Mouse (Mus musculus) CH12.LX (cell line): Measurements from ENCODE around the gene Pycr2. TPM values are rescaled to one million over a fixed set of nuclear protein-coding genes. Genes with fewer than 3 reads are reported as not detected.

Source experiments
- DNase-seq: peaks from one replicate; pipeline ENCODE4 v3.0.0-alpha.2; 2013; ENCODE audit errors: extremely low read depth
- H3K27ac ChIP-seq: 2 replicates; pipeline ENCODE4 v1.5.1; 2012; ENCODE audit warnings: low read depth, mild to moderate bottlenecking, control low read depth, moderate library complexity; ENCODE audit not compliant: insufficient read depth
- H3K27me3 ChIP-seq: replicated peaks from 2 replicates; pipeline ENCODE3; 2012; ENCODE audit warnings: inconsistent platforms
- H3K36me3 ChIP-seq, 2 experiments: replicated peaks in 1 of 2; 2 replicates each; pipeline versions ENCODE3 to v1.6.1; 2012; ENCODE audit warnings: inconsistent platforms in 1 of 2, low read length in 1 of 2, mild to moderate bottlenecking in 1 of 2, mixed read lengths in 1 of 2, moderate library complexity in 1 of 2; ENCODE audit not compliant: control insufficient read depth in 1 of 2, insufficient read depth in 1 of 2
- H3K4me1 ChIP-seq, 2 experiments: 2 replicates each; pipeline ENCODE4 v1.6.1; 2012; ENCODE audit warnings: inconsistent platforms in 1 of 2, moderate library complexity in 1 of 2; ENCODE audit not compliant: insufficient read depth in 2 of 2, control insufficient read depth in 1 of 2
- H3K4me2 ChIP-seq: 2 replicates; pipeline ENCODE4 v1.6.1; 2012; ENCODE audit warnings: low read depth, mild to moderate bottlenecking, control low read depth; ENCODE audit not compliant: poor library complexity, insufficient read depth, severe bottlenecking
- H3K4me3 ChIP-seq, 3 experiments: fragments of 150-350 bp in 1 of 3; sonication (generic) in 1 of 3; replicated peaks in 1 of 3; 2 replicates each; pipeline versions ENCODE3 to v1.5.1; 2011 to 2012; ENCODE audit warnings: low read depth in 2 of 3, low read length in 2 of 3, mild to moderate bottlenecking in 2 of 3, moderate library complexity in 2 of 3, control low read depth in 1 of 3, improper control_type of control experiment in 1 of 3, inconsistent platforms in 1 of 3, mixed read lengths in 1 of 3; ENCODE audit not compliant: poor library complexity in 1 of 3
- H3K79me2 ChIP-seq: replicated peaks from 2 replicates; pipeline ENCODE4 v1.6.1; 2012; ENCODE audit warnings: mild to moderate bottlenecking, moderate library complexity; ENCODE audit not compliant: control insufficient read depth, poor library complexity, insufficient read depth, severe bottlenecking; ENCODE audit errors: extremely low read depth
- H3K9ac ChIP-seq: 2 replicates; pipeline ENCODE4 v1.6.1; 2012; ENCODE audit warnings: low read depth, mild to moderate bottlenecking, control low read depth, moderate library complexity; ENCODE audit not compliant: insufficient read depth
- H3K9me3 ChIP-seq: replicated peaks from 2 replicates; pipeline ENCODE3; 2012; ENCODE audit warnings: low read length, inconsistent platforms, mixed read lengths
- CTCF ChIP-seq, 2 experiments: IDR thresholded peaks in 1 of 2; conservative IDR thresholded peaks in 1 of 2; 2 replicates each; pipeline ENCODE4 v1.5.1; 2011 to 2012; ENCODE audit warnings: low read depth in 2 of 2, low read length in 2 of 2, improper control_type of control experiment in 1 of 2, inconsistent platforms in 1 of 2, mild to moderate bottlenecking in 1 of 2, moderate library complexity in 1 of 2
- E2F4 ChIP-seq: IDR thresholded peaks from 2 replicates; pipeline ENCODE4 v1.6.1; 2011; ENCODE audit warnings: low read depth, low read length, improper control_type of control experiment; ENCODE audit not compliant: insufficient replicate concordance
- ELF1 ChIP-seq: IDR thresholded peaks from 2 replicates; pipeline ENCODE4 v1.6.1; 2014; ENCODE audit warnings: low read depth, mild to moderate bottlenecking, inconsistent platforms, low read length, improper control_type of control experiment
- EP300 ChIP-seq: IDR thresholded peaks from 2 replicates; pipeline ENCODE4 v1.6.1; 2011; ENCODE audit warnings: low read length, improper control_type of control experiment
- HCFC1 ChIP-seq: IDR thresholded peaks from 2 replicates; pipeline ENCODE4 v1.6.1; 2012; ENCODE audit warnings: low read depth, mild to moderate bottlenecking, inconsistent platforms, low read length, improper control_type of control experiment
- IRF4 ChIP-seq: IDR thresholded peaks from 2 replicates; pipeline ENCODE4 v1.6.1; 2014; ENCODE audit warnings: low read depth, mild to moderate bottlenecking, inconsistent platforms, low read length, improper control_type of control experiment
- KAT2A ChIP-seq: IDR thresholded peaks from 2 replicates; pipeline ENCODE4 v1.6.1; 2012; ENCODE audit warnings: low read length, improper control_type of control experiment, inconsistent platforms; ENCODE audit not compliant: insufficient replicate concordance
- MAFK ChIP-seq: IDR thresholded peaks from 2 replicates; pipeline ENCODE4 v1.6.1; 2011; ENCODE audit warnings: low read length, improper control_type of control experiment; ENCODE audit not compliant: insufficient replicate concordance
- MAZ ChIP-seq: IDR thresholded peaks from 2 replicates; pipeline ENCODE4 v1.6.1; 2012; ENCODE audit warnings: low read depth, mild to moderate bottlenecking, inconsistent platforms, low read length, improper control_type of control experiment, moderate library complexity
- MXI1 ChIP-seq: IDR thresholded peaks from 2 replicates; pipeline ENCODE4 v1.6.1; 2011; ENCODE audit warnings: mild to moderate bottlenecking, low read depth, low read length, improper control_type of control experiment
- MYC ChIP-seq: IDR thresholded peaks from 2 replicates; pipeline ENCODE4 v1.6.1; 2011; ENCODE audit warnings: low read depth, mild to moderate bottlenecking, improper control_type of control experiment, low read length
- NELFE ChIP-seq: IDR thresholded peaks from 2 replicates; pipeline ENCODE4 v1.6.1; 2011; ENCODE audit warnings: low read depth, low read length, improper control_type of control experiment
- POLR2A ChIP-seq: IDR thresholded peaks from 2 replicates; pipeline ENCODE4 v1.6.1; 2011; ENCODE audit warnings: low read depth, mild to moderate bottlenecking, improper control_type of control experiment, low read length
- SIN3A ChIP-seq: IDR thresholded peaks from 2 replicates; pipeline ENCODE4 v1.6.1; 2012; ENCODE audit warnings: low read length, improper control_type of control experiment, inconsistent platforms
- SMC3 ChIP-seq: IDR thresholded peaks from 2 replicates; pipeline ENCODE4 v1.6.1; 2011; ENCODE audit warnings: low read depth, low read length, improper control_type of control experiment
- TBP ChIP-seq: conservative IDR thresholded peaks from 2 replicates; pipeline ENCODE4 v1.6.1; 2011; ENCODE audit warnings: low read depth, low read length, improper control_type of control experiment
- UBTF ChIP-seq: IDR thresholded peaks from 2 replicates; pipeline ENCODE4 v1.6.1; 2012; ENCODE audit warnings: low read depth, mild to moderate bottlenecking, inconsistent platforms, low read length, improper control_type of control experiment, moderate library complexity
- ZMIZ1 ChIP-seq: IDR thresholded peaks from 2 replicates; pipeline ENCODE4 v1.6.1; 2012; ENCODE audit warnings: low read depth, mild to moderate bottlenecking, inconsistent platforms, low read length, improper control_type of control experiment
- ZNF384 ChIP-seq: IDR thresholded peaks from 2 replicates; pipeline ENCODE4 v1.6.1; 2012; ENCODE audit warnings: low read depth, low read length, improper control_type of control experiment, inconsistent platforms
- dilution Hi-C: fragments of 300-500 bp; cut with MboI; formaldehyde crosslinking; loops from 2 replicates; pipeline ENCODE4 v1.14.3; 2020; ENCODE audit warnings: low sequenced_read_pairs; ENCODE audit not compliant: extremely low pct_unique_long_range_greater_than_20kb, extremely low pct_ligation_motif_present
- in situ Hi-C: fragments of 300-500 bp; cut with MboI; formaldehyde crosslinking; loops from 3 replicates; pipeline ENCODE4 v1.14.3; 2019; ENCODE audit warnings: low sequenced_read_pairs, low pct_ligation_motif_present, low pct_unique_long_range_greater_than_20kb, mixed read lengths
- polyA plus RNA-seq: library from polyadenylated mRNA; unstranded; fragments of >175 nt; gene quantifications from 2 replicates; pipeline ENCODE4 v1.2.1, GENCODE M21; 2012; ENCODE audit warnings: low read depth; ENCODE audit not compliant: insufficient read length
- total RNA-seq, 2 experiments: library from RNA; depleted of rRNA; stranded (reverse); fragments of 300-350 nt in 1 of 2; fragments of >200 nt in 1 of 2; gene quantifications; 2 replicates each; pipeline ENCODE4 v1.2.3; 2012 to 2014

Pycr2 gene
- total and polyA plus RNA-seq, 3 experiments: 73.0 to 131 (median 119) TPM

DNA sequence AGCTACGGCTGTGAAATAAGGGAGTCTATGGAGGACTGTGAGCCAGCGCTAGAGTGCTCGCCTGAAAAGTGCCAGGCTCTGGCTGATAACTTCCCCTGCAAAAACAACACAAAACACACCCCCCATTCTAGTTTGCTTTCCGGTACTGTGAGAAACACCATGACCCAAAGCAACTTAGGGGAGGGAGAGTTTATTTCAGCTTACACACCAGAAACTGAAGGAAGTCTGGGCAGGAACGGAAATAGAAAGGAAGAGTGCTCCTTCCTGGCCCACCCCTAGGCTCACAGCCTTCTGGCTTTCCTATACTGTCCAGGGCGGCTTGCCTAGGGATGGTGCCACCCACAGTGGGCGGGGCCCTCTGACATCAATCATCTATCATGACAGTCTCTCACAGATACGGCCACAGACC lies 52.9 kb downstream of the Pycr2 start:
- Histone ChIP-seq H3K4me2 (no peak overlapping the region), H3K79me2 (no peaks in the 10 kb centered on the region), H3K9ac (no peak overlapping the region), H3K36me3 (peaks cover 0 to 41% of the 10 kb centered on the region in 2 experiments), H3K4me3 (no peak overlapping the region), H3K27ac (no peak overlapping the region), H3K9me3 (no peaks in the 10 kb centered on the region), H3K4me1 (peaks cover 6 to 19% of the 10 kb centered on the region in 2 experiments; a peak in 3 of 4 replicates), H3K27me3 (no peaks in the 10 kb centered on the region)
- DNase-seq: no peak
- dilution Hi-C loops: no loop called here
- TF ChIP-seq MAZ: no peak
- TF ChIP-seq POLR2A: no peak
- TF ChIP-seq NELFE: no peak
- TF ChIP-seq MXI1: no peak
- TF ChIP-seq CTCF (conservative IDR thresholded peaks at IDR 0.05 in 1 of 2, IDR thresholded peaks at IDR 0.05 in 1 of 2; ENCODE audit: low read depth in 2 of 2, low read length in 2 of 2): no peak
- no peak for TF ChIP-seq MYC
- no peak for TF ChIP-seq E2F4
- no peak for TF ChIP-seq ZNF384
- no peak for TF ChIP-seq ZMIZ1
- TF ChIP-seq HCFC1: no peak
- no peak for TF ChIP-seq SMC3
- TF ChIP-seq MAFK: no peak
- TF ChIP-seq ELF1: no peak
- no peak for TF ChIP-seq EP300
- TF ChIP-seq IRF4: no peak
- TF ChIP-seq UBTF: no peak
- no peak for TF ChIP-seq KAT2A
- TF ChIP-seq SIN3A: no peak
- no peak for TF ChIP-seq TBP
- in situ Hi-C loops: no loop called here

Other genes with a start within 250 kb of the Pycr2 start
- gene Mixl1, start 207.3 kb upstream of the Pycr2 start, total RNA-seq (2012; rRNA removed): not detected in 2 replicates
- not detected in 2 replicates for gene Mixl1, start 207.3 kb upstream of the Pycr2 start, total RNA-seq (2014; rRNA removed)
- not detected in 2 replicates for gene Mixl1, start 207.3 kb upstream of the Pycr2 start, polyA plus RNA-seq
- 14.5 and 17.5 TPM in 2 replicates for gene Acbd3, start 178.2 kb upstream of the Pycr2 start, total RNA-seq (2012; rRNA removed)
- gene Acbd3, start 178.2 kb upstream of the Pycr2 start, total RNA-seq (2014; rRNA removed): 22.1 and 23.5 TPM in 2 replicates
- gene Acbd3, start 178.2 kb upstream of the Pycr2 start, polyA plus RNA-seq: 22.4 and 24.2 TPM in 2 replicates
- gene H3f3a, start 90.3 kb upstream of the Pycr2 start, total RNA-seq (2012; rRNA removed): 571 and 590 TPM in 2 replicates
- gene H3f3a, start 90.3 kb upstream of the Pycr2 start, total RNA-seq (2014; rRNA removed): 1,420 and 1,540 TPM in 2 replicates
- gene H3f3a, start 90.3 kb upstream of the Pycr2 start, polyA plus RNA-seq: 629 and 715 TPM in 2 replicates
- 24.7 and 26.3 TPM in 2 replicates for gene Sde2, start 53.2 kb upstream of the Pycr2 start, total RNA-seq (2012; rRNA removed)
- 25.1 and 28.0 TPM in 2 replicates for gene Sde2, start 53.2 kb upstream of the Pycr2 start, total RNA-seq (2014; rRNA removed)
- 33.2 and 34.6 TPM in 2 replicates for gene Sde2, start 53.2 kb upstream of the Pycr2 start, polyA plus RNA-seq
- gene Lefty2, start 11.2 kb upstream of the Pycr2 start, total RNA-seq (2012; rRNA removed): not detected in 2 replicates
- gene Lefty2, start 11.2 kb upstream of the Pycr2 start, total RNA-seq (2014; rRNA removed): not detected in 2 replicates
- not detected in 2 replicates for gene Lefty2, start 11.2 kb upstream of the Pycr2 start, polyA plus RNA-seq
- gene Lefty1, start 30.7 kb downstream of the Pycr2 start, total RNA-seq (2012; rRNA removed): 0.17 TPM in 1 of 2 replicates, not detected in the other
- gene Lefty1, start 30.7 kb downstream of the Pycr2 start, total RNA-seq (2014; rRNA removed): 0.14 TPM in 1 of 2 replicates, not detected in the other
- gene Lefty1, start 30.7 kb downstream of the Pycr2 start, polyA plus RNA-seq: 0.15 TPM in 1 of 2 replicates, not detected in the other
- 2.2 and 2.6 TPM in 2 replicates for gene Tmem63a, start 38.1 kb downstream of the Pycr2 start, total RNA-seq (2012; rRNA removed)
- 0.89 and 1.1 TPM in 2 replicates for gene Tmem63a, start 38.1 kb downstream of the Pycr2 start, total RNA-seq (2014; rRNA removed)
- gene Tmem63a, start 38.1 kb downstream of the Pycr2 start, polyA plus RNA-seq: 3.0 TPM in 2 replicates
- 7.5 and 12.0 TPM in 2 replicates for gene Ephx1, start 116.6 kb downstream of the Pycr2 start, total RNA-seq (2012; rRNA removed)
- gene Ephx1, start 116.6 kb downstream of the Pycr2 start, total RNA-seq (2014; rRNA removed): 9.8 and 10.7 TPM in 2 replicates
- 20.7 and 21.5 TPM in 2 replicates for gene Ephx1, start 116.6 kb downstream of the Pycr2 start, polyA plus RNA-seq
- not detected in 2 replicates for gene 9130409I23Rik, start 146.9 kb downstream of the Pycr2 start, total RNA-seq (2012; rRNA removed)
- gene 9130409I23Rik, start 146.9 kb downstream of the Pycr2 start, total RNA-seq (2014; rRNA removed): not detected in 2 replicates
- not detected in 2 replicates for gene 9130409I23Rik, start 146.9 kb downstream of the Pycr2 start, polyA plus RNA-seq
- 19.9 and 22.1 TPM in 2 replicates for gene Nvl, start 239.9 kb downstream of the Pycr2 start, total RNA-seq (2012; rRNA removed)
- gene Nvl, start 239.9 kb downstream of the Pycr2 start, total RNA-seq (2014; rRNA removed): 27.1 and 30.3 TPM in 2 replicates
- 36.0 and 38.4 TPM in 2 replicates for gene Nvl, start 239.9 kb downstream of the Pycr2 start, polyA plus RNA-seq
- gene Cnih4, start 240.4 kb downstream of the Pycr2 start, total RNA-seq (2012; rRNA removed): 24.2 and 28.9 TPM in 2 replicates
- gene Cnih4, start 240.4 kb downstream of the Pycr2 start, total RNA-seq (2014; rRNA removed): 34.9 and 39.1 TPM in 2 replicates
- 45.7 and 54.1 TPM in 2 replicates for gene Cnih4, start 240.4 kb downstream of the Pycr2 start, polyA plus RNA-seq